Mouse (Mus musculus) kidney, postnatal 10 days (tissue): ENCODE measurements at regions not wholly inside any gene's neighbourhood (a gene's known extent, or its start where the extent isn't known, plus 50 kb on each side); places are given as distances from the start of the nearest gene placed in this dataset.
A peak's percentile ranks its signal among the peaks of the same experiment; 100 is the strongest.

Source experiments
- DNase-seq: peaks from one replicate; pipeline ENCODE4 v3.0.0; 2021; ENCODE audit warnings: mixed read lengths

- DNase-seq = no peak
Observed at GRCm38 (mm10) chr3:149353958-149354357, 363.6 kb upstream of the Adgrl2 start.

GRCm38 (mm10) chr3:149352546-149352945 is 362.2 kb upstream of the Adgrl2 start:
- no peak for DNase-seq

GRCm38 (mm10) chr3:149349731-149350130 is 359.4 kb upstream of the Adgrl2 start:
- no peak for DNase-seq

- peak; percentile 82 for DNase-seq
Observed at GRCm38 (mm10) chr3:149349211-149349697, 358.9 kb upstream of the Adgrl2 start.

- DNase-seq = no peak
Observed at GRCm38 (mm10) chr3:149348459-149348971, 358.2 kb upstream of the Adgrl2 start.

GRCm38 (mm10) chr3:149347241-149347992 is 357.1 kb upstream of the Adgrl2 start:
- peak; percentile 46 for DNase-seq

GRCm38 (mm10) chr3:149342511-149342910 is 352.2 kb upstream of the Adgrl2 start:
- no peak for DNase-seq

- no peak for DNase-seq
Observed at GRCm38 (mm10) chr3:149339374-149339753, 349.0 kb upstream of the Adgrl2 start.

GRCm38 (mm10) chr3:149338684-149339373 is 348.5 kb upstream of the Adgrl2 start:
- DNase-seq = no peak

- DNase-seq = no peak
Observed at GRCm38 (mm10) chr3:149335259-149335658, 344.9 kb upstream of the Adgrl2 start.

GRCm38 (mm10) chr3:149333607-149334006 is 343.3 kb upstream of the Adgrl2 start:
- DNase-seq = no peak

GRCm38 (mm10) chr3:149333131-149333530 is 342.8 kb upstream of the Adgrl2 start:
- DNase-seq = no peak

GRCm38 (mm10) chr3:149332105-149332504 is 341.8 kb upstream of the Adgrl2 start:
- DNase-seq = no peak

GRCm38 (mm10) chr3:149331251-149331960 is 341.1 kb upstream of the Adgrl2 start:
- DNase-seq = no peak

- peak; percentile 58 for DNase-seq
Observed at GRCm38 (mm10) chr3:149330716-149331115, 340.4 kb upstream of the Adgrl2 start.

- DNase-seq = no peak
Observed at GRCm38 (mm10) chr3:149330041-149330440, 339.7 kb upstream of the Adgrl2 start.

- DNase-seq = no peak
Observed at GRCm38 (mm10) chr3:149329615-149330014, 339.3 kb upstream of the Adgrl2 start.

- peak; percentile 56 for DNase-seq
Observed at GRCm38 (mm10) chr3:149326664-149327063, 336.3 kb upstream of the Adgrl2 start.

- no peak for DNase-seq
Observed at GRCm38 (mm10) chr3:149324088-149324487, 333.7 kb upstream of the Adgrl2 start.

GRCm38 (mm10) chr3:149318728-149319127 is 328.4 kb upstream of the Adgrl2 start:
- DNase-seq = no peak

GRCm38 (mm10) chr3:149314258-149314657 is 323.9 kb upstream of the Adgrl2 start:
- no peak for DNase-seq

- no peak for DNase-seq
Observed at GRCm38 (mm10) chr3:149313217-149313616, 322.9 kb upstream of the Adgrl2 start.

- DNase-seq = no peak
Observed at GRCm38 (mm10) chr3:149311576-149311975, 321.2 kb upstream of the Adgrl2 start.
